Mouse (Mus musculus): ENCODE results near the gene Scarb2. TPM values are rescaled to one million over a fixed set of nuclear protein-coding genes. Genes with fewer than 3 reads are reported as not detected.
A peak's percentile ranks its signal among the peaks of the same experiment; 100 is the strongest.

Scarb2 gene
- polyA plus RNA-seq, 1 experiment from 2014 or later: 12.9 TPM

DNA sequence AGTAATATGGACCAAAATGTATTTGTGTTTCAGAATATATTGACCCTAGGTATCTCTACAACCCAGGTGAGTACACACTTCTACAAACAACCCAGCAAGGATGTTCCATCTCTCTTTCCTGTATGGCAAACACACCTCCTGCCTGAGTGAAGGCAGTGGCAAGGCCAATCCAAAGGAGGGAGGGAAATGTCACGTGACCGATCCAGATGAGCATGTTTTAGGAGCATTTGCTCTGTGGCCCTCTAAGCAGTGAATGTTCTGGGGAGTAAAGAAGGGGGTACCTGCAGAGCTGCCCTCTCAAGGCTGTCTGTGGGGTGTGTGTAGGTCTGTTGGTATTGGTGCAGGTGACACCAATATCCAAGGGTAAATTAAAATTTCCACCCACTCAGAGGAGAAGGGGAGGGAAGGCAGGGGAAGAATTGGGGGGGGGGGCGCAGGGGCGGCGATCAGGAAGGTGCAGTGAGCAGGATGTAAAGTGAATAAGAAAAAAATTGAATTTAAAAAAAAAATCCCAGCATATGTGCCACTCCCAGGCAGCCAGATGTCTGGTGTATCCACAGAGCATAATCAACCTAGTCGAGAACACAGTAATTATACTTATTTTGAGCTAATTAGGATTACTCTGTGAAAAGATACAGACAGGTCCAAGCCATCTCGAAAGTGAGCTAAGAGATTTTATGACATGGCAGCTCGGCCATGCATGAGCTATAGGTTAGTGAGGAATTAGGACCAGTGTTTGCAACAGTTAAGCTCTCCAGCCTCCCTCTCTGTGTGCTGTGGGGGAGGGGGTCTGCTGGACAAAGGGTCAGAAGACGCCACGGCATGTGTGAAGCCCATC, 102.9 kb downstream of the Scarb2 start:
- Histone ChIP-seq H3K4me3 (ENCODE audit: low read length) (no peak overlapping the region), H3K9me3 (ENCODE audit: control insufficient read depth, low read length) (no peaks in the 10 kb centered on the region), H3K27me3 (replicated peaks; ENCODE audit: control insufficient read depth, insufficient read depth, low read length) (no peaks in the 10 kb centered on the region), H3K27ac (ENCODE audit: low read length) (no peak overlapping the region), H3K9ac (ENCODE audit: low read depth, low read length) (no peak overlapping the region), H3K4me1 (ENCODE audit: control insufficient read depth, insufficient read depth, low read length) (no peaks in the 10 kb centered on the region), H3K4me2 (ENCODE audit: low read depth, low read length) (no peak overlapping the region), H3K36me3 (ENCODE audit: control insufficient read depth, insufficient read depth, low read length) (no peaks in the 10 kb centered on the region)
- ATAC-seq: no peak
- 52% methylated on average over 10 of the region's 10 CpGs for WGBS

DNA sequence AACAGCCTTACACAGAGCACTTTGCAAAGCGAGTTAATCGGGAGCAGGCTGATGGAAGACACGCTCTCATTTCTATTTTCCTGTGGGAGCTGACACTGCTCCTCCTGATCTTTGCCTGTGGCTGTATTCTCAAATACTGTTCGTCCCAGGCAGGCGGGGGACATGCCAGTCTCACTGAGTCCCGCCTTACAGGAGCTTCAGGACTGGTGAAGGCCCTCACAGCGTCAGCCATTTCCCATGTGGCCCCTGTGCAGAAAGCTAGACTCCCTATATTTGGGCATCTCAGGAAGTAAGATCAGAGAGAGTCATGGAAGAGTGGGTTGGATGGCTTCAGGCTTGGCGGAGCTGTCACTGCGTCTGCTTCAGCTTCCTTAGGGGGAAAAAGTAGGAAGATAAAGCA, 103.8 kb downstream of the Scarb2 start:
- Histone ChIP-seq H3K9me3 (ENCODE audit: control insufficient read depth, low read length) (no peaks in the 10 kb centered on the region), H3K27me3 (replicated peaks; ENCODE audit: control insufficient read depth, insufficient read depth, low read length) (no peaks in the 10 kb centered on the region), H3K9ac (ENCODE audit: low read depth, low read length) (no peak overlapping the region), H3K4me3 (ENCODE audit: low read length) (no peak overlapping the region), H3K36me3 (ENCODE audit: control insufficient read depth, insufficient read depth, low read length) (no peaks in the 10 kb centered on the region), H3K4me2 (ENCODE audit: low read depth, low read length) (no peak overlapping the region), H3K27ac (ENCODE audit: low read length) (no peak overlapping the region), H3K4me1 (ENCODE audit: control insufficient read depth, insufficient read depth, low read length) (no peaks in the 10 kb centered on the region)
- WGBS: 66% methylated on average over 9 of the region's 9 CpGs
- no peak for ATAC-seq

DNA sequence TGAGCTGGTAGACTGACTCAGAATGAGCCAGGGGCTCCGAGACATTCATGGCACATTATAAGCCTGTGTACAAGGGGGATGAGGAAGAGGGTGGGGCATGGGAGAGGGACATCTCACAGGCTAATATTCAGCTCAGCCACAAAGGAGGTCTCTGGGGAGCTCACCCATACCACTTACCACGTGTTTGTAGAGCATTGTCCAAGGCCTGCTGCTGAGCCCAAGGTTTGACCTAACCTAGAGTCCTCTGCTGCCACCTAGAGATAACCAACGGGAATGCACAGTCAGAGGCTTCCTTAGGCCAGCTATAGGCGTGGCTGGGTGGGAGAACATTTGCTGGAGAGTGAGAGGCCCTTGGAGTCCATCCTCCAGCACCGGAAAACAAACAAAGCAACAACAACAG, 108.5 kb downstream of the Scarb2 start:
- no peak overlapping the region for H3K4me3 ChIP-seq (ENCODE audit: low read length)
- H3K9me3 ChIP-seq (ENCODE audit: control insufficient read depth, low read length): no peaks in the 10 kb centered on the region
- H3K27ac ChIP-seq (ENCODE audit: low read length): no peak overlapping the region
- no peaks in the 10 kb centered on the region for H3K27me3 ChIP-seq (replicated peaks; ENCODE audit: control insufficient read depth, insufficient read depth, low read length)
- peak; percentile 78 for ATAC-seq
- H3K36me3 ChIP-seq (ENCODE audit: control insufficient read depth, insufficient read depth, low read length): no peaks in the 10 kb centered on the region
- no peak overlapping the region for H3K9ac ChIP-seq (ENCODE audit: low read depth, low read length)
- H3K4me1 ChIP-seq (ENCODE audit: control insufficient read depth, insufficient read depth, low read length): no peaks in the 10 kb centered on the region
- H3K4me2 ChIP-seq (ENCODE audit: low read depth, low read length): no peak overlapping the region
- WGBS: 24% methylated on average over 5 of the region's 5 CpGs

DNA sequence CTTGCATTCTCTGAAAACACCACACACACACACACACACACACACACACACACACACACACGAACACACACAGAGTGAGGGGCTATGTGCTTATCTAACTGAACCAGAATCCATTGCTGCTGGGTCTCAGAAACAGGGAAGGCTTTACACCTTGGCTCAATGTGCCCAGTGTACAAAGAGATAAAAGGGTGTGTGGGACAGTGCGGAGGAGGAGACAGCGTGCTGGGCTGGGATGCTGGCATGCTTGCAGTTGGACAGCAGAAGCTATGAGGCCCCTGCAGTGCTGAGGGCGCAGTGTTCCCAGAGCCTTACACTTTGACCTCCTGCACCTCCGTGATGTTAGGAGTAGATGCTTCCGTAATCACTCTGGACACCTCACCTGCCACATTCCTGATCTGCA, 110.2 kb downstream of the Scarb2 start:
- ATAC-seq: peak; percentile 67
- H3K9ac ChIP-seq (ENCODE audit: low read depth, low read length): no peak overlapping the region
- no peaks in the 10 kb centered on the region for H3K9me3 ChIP-seq (ENCODE audit: control insufficient read depth, low read length)
- H3K4me1 ChIP-seq (ENCODE audit: control insufficient read depth, insufficient read depth, low read length): no peaks in the 10 kb centered on the region
- 65% methylated on average over 6 of the region's 6 CpGs for WGBS
- peaks cover 9% of the 10 kb centered on the region for H3K27me3 ChIP-seq (replicated peaks; ENCODE audit: control insufficient read depth, insufficient read depth, low read length)
- no peak overlapping the region for H3K4me3 ChIP-seq (ENCODE audit: low read length)
- H3K27ac ChIP-seq (ENCODE audit: low read length): no peak overlapping the region
- H3K4me2 ChIP-seq (ENCODE audit: low read depth, low read length): no peak overlapping the region
- H3K36me3 ChIP-seq (ENCODE audit: control insufficient read depth, insufficient read depth, low read length): no peaks in the 10 kb centered on the region

DNA sequence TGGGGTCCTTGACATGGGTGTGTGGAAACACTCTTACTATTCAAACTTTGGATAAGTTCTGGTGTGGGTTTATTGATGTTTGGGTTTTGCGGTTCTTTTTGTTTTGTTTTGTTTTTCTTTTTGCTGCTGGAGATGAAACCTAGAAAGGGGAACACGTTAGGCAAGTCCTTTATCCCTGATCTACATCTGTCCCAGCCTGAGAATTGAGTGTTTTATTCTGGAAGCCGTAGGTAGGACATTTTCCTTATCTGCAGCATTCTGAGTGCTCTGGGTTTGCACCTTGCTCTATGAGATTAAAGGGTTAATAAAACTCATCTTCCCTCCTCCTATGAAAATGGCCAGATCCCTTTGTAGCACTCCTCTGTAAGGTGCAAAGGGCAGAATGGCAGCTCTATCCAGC, 110.9 kb downstream of the Scarb2 start:
- Histone ChIP-seq H3K27me3 (replicated peaks; ENCODE audit: control insufficient read depth, insufficient read depth, low read length) (peaks cover 14% of the 10 kb centered on the region), H3K9ac (ENCODE audit: low read depth, low read length) (no peak overlapping the region), H3K4me3 (ENCODE audit: low read length) (no peak overlapping the region), H3K36me3 (ENCODE audit: control insufficient read depth, insufficient read depth, low read length) (no peaks in the 10 kb centered on the region), H3K4me1 (ENCODE audit: control insufficient read depth, insufficient read depth, low read length) (no peaks in the 10 kb centered on the region), H3K4me2 (ENCODE audit: low read depth, low read length) (no peak overlapping the region), H3K9me3 (ENCODE audit: control insufficient read depth, low read length) (no peaks in the 10 kb centered on the region), H3K27ac (ENCODE audit: low read length) (no peak overlapping the region)
- ATAC-seq: no peak
- WGBS: 69% methylated on average over 3 of the region's 3 CpGs

DNA sequence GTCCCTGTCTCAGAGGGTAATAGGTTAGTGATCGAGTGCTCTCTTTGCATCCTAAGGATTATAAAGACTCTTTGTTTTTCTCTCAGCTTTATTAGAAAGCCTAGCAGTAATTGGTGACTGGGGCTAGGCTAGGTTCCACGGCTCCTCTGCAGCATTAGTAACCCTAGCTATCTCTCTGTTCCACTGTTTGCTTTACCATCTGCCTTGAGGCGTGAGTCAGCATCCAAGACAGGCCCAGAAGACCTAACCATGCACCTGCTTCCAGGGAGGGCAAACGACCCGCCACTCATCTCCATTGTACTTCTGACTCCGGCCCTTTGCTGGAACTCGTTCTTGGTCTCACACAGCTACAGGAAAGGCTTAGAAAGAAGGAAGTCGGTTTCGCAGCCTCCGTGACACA, 112.8 kb downstream of the Scarb2 start:
- Histone ChIP-seq H3K4me2 (ENCODE audit: low read depth, low read length) (no peak overlapping the region), H3K4me1 (ENCODE audit: control insufficient read depth, insufficient read depth, low read length) (no peaks in the 10 kb centered on the region; the same call in 1 of the 2 replicates), H3K27ac (ENCODE audit: low read length) (no peak overlapping the region), H3K4me3 (ENCODE audit: low read length) (no peak overlapping the region), H3K9ac (ENCODE audit: low read depth, low read length) (no peak overlapping the region), H3K36me3 (ENCODE audit: control insufficient read depth, insufficient read depth, low read length) (no peaks in the 10 kb centered on the region), H3K27me3 (replicated peaks; ENCODE audit: control insufficient read depth, insufficient read depth, low read length) (peaks cover 17% of the 10 kb centered on the region), H3K9me3 (ENCODE audit: control insufficient read depth, low read length) (no peaks in the 10 kb centered on the region)
- ATAC-seq: no peak
- 63% methylated on average over 10 of the region's 10 CpGs for WGBS

DNA sequence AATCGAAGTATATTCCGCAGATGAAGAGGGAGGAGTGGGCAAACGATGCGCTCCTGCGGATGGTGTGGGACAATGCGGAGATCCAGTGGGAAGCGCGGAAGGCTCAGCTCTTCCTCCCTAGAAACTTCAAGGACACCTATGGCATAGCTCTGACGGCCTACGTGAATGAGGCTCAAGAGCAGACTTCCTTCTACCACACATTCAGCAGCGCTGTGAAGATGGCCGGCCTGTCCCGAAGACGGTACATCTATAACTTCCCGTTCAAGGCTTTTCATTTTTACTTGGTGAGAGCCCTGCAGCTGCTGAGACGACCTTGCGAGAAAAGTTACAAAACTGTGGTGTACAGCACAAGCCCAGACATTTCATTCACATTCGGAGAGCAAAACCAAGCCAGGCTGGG, 114.1 kb downstream of the Scarb2 start:
- peak overlapping the region; percentile 56 for H3K4me2 ChIP-seq (ENCODE audit: low read depth, low read length)
- H3K4me3 ChIP-seq (ENCODE audit: low read length): peak overlapping the region; percentile 39
- no peak for ATAC-seq
- H3K27ac ChIP-seq (ENCODE audit: low read length): no peak overlapping the region
- H3K27me3 ChIP-seq (replicated peaks; ENCODE audit: control insufficient read depth, insufficient read depth, low read length): peaks cover 17% of the 10 kb centered on the region
- H3K4me1 ChIP-seq (ENCODE audit: control insufficient read depth, insufficient read depth, low read length): no peaks in the 10 kb centered on the region; the same call in 1 of the 2 replicates
- H3K36me3 ChIP-seq (ENCODE audit: control insufficient read depth, insufficient read depth, low read length): no peaks in the 10 kb centered on the region
- 40% methylated on average over 18 of the region's 18 CpGs for WGBS
- 0 out of 2 replicates have a peak overlapping the region, but pooled peaks have one; percentile 14 for H3K9ac ChIP-seq (ENCODE audit: low read depth, low read length)
- H3K9me3 ChIP-seq (ENCODE audit: control insufficient read depth, low read length): no peaks in the 10 kb centered on the region

Small RNA genes within 50 kb of the gene (microRNA-seq; reads per million reads assigned to microRNA genes)
- gene Mir6415: not detected

Other genes starting within 250 kb of the Scarb2 start
- 30.8 and 32.2 TPM in 2 replicates for gene Naaa, start 228.7 kb downstream of the Scarb2 start, polyA plus RNA-seq (2015; fragmentation: Nextera tagmentation; extraction: Ambion mirVana)
- 32.8 and 35.8 TPM in 2 replicates for gene Sdad1, start 196.4 kb downstream of the Scarb2 start, polyA plus RNA-seq (2015; fragmentation: Nextera tagmentation; extraction: Ambion mirVana)
- 0.16 TPM in 1 of 2 replicates, not detected in the other for gene Cxcl9, start 178.8 kb downstream of the Scarb2 start, polyA plus RNA-seq (2015; fragmentation: Nextera tagmentation; extraction: Ambion mirVana)
- gene Art3, start 175.0 kb downstream of the Scarb2 start, polyA plus RNA-seq (2015; fragmentation: Nextera tagmentation; extraction: Ambion mirVana): 4.4 and 5.6 TPM in 2 replicates
- gene Cxcl10, start 157.9 kb downstream of the Scarb2 start, polyA plus RNA-seq (2015; fragmentation: Nextera tagmentation; extraction: Ambion mirVana): 2.0 and 3.3 TPM in 2 replicates
- gene Nup54, start 71.6 kb downstream of the Scarb2 start, polyA plus RNA-seq (2015; fragmentation: Nextera tagmentation; extraction: Ambion mirVana): 39.1 and 53.0 TPM in 2 replicates
- 0.18 and 0.29 TPM in 2 replicates for gene Fam47e, start 48.2 kb upstream of the Scarb2 start, polyA plus RNA-seq (2015; fragmentation: Nextera tagmentation; extraction: Ambion mirVana)
- 37.0 and 38.1 TPM in 2 replicates for gene Stbd1, start 96.2 kb upstream of the Scarb2 start, polyA plus RNA-seq (2015; fragmentation: Nextera tagmentation; extraction: Ambion mirVana)
- 0.88 and 1.2 TPM in 2 replicates for gene Ccdc158, start 168.4 kb upstream of the Scarb2 start, polyA plus RNA-seq (2015; fragmentation: Nextera tagmentation; extraction: Ambion mirVana)
- gene Shroom3, start 176.6 kb upstream of the Scarb2 start, polyA plus RNA-seq (2015; fragmentation: Nextera tagmentation; extraction: Ambion mirVana): 6.0 and 6.4 TPM in 2 replicates

All from intestine, embryonic 16.5 days (tissue).